Mouse (Mus musculus) frontal cortex, adult (tissue): ENCODE data around the gene Ppp1r9b.
"Not testable (repeated sequence)": the region's sequence is repeated elsewhere in the genome, so short reads cannot be mapped to it uniquely, and the experiment has no call there.

ENCODE experiments used
- ATAC-seq: cut with Nextera tagmentation; 2 replicates; pipeline ENCODE4 v1.9.2; 2017; ENCODE audit warnings: mild to moderate bottlenecking, moderate library complexity, mixed read lengths; ENCODE audit not compliant: low TSS enrichment

The Ppp1r9b gene

DNA sequence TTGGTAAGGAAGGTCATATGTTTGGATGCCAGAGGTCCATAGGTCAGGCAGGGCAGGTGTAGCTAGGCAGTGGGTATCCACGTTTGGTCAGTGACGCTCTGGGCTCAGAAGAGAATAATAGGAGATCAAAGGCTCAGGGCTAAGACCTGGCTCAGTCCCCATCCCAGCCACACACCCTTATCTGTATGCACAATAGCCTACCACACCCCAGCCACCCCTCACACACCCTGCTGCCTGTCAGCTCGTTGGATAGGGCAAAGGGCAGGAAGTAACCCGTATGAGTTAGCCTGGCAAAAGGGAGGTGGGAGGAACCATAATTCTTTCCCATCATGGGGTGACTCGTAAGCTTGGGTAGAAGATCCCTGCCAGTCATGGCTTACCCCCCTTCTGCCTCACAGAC is 6.8 kb downstream of the Ppp1r9b start:
- no peak for ATAC-seq

DNA sequence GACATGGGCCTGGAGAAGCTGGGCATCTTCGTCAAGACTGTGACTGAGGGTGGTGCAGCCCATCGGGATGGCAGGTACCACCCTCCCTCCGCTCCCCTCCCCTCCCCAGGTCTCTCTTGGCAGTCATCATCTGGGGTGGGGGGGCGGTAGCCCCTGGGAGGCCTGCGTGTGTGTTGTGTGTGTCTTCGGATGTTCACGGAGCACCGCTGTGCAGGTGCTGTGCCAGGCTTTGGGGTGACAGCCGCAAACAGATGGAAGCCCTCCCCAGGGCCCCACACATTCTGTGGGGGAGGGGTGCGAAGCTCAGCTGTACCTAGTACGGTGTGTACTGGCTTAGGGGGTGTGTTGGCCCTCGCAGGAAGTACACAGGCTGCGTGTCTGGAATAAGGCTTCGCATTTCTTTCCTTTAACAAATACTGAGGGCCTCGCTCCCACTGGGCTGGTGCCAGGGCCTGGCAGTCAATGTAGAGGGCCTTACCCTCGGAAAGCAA is 7.3 kb downstream of the Ppp1r9b start:
- ATAC-seq = peak; percentile 39

DNA sequence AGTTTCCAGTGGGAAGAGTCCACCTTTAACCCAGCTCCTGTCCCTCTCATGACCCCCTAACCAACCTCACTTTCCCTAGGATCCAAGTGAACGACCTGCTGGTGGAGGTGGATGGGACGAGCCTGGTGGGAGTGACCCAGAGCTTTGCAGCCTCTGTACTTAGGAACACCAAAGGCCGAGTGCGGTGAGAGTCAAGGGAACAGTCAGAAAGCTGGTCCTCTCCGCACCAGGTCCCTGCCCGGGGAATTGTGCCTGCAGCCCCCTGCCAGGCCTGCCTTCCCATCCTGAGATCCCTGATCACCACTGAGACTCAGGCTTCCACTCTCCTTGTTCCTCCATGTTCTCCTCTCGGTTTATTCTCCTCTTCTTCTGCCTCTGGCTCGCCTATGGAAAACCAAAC is 9.3 kb downstream of the Ppp1r9b start:
- ATAC-seq = no peak

DNA sequence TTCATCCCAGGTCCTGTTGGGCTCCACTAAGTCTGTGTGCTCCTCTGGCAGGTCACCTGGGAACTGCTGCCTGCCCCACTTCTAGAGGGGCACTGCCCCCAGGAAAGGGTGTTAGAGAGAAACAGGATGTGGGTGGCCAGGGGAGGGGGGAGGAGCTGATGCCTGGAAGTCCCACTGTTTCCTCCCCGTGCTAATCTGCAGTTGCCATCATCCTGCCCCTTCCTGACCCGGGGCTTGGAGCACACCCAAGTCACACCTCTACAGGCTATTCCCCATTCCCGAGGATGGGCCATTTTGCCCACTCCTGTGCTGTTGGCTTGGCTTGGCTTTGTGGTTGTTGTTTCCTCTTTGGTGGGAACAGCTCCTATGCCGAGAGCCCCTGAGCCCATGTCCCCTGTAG is 9.7 kb downstream of the Ppp1r9b start:
- ATAC-seq = no peak

DNA sequence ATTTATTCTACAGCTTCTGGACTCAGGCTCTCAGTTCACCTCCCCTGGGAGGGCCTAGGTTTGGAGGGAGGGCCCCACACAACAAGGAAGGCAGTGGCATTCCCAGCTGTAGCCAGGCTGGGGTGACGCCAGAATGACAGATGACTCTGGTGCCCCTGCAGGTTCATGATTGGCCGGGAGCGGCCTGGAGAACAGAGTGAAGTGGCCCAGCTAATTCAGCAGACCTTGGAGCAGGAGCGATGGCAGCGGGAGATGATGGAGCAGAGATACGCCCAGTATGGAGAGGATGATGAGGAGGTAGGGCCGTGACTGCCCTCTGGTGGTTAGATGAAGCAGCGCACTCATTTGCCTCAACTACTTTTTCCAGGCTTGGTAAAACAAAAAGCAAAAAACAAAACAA is 10.2 kb downstream of the Ppp1r9b start:
- ATAC-seq = no peak

DNA sequence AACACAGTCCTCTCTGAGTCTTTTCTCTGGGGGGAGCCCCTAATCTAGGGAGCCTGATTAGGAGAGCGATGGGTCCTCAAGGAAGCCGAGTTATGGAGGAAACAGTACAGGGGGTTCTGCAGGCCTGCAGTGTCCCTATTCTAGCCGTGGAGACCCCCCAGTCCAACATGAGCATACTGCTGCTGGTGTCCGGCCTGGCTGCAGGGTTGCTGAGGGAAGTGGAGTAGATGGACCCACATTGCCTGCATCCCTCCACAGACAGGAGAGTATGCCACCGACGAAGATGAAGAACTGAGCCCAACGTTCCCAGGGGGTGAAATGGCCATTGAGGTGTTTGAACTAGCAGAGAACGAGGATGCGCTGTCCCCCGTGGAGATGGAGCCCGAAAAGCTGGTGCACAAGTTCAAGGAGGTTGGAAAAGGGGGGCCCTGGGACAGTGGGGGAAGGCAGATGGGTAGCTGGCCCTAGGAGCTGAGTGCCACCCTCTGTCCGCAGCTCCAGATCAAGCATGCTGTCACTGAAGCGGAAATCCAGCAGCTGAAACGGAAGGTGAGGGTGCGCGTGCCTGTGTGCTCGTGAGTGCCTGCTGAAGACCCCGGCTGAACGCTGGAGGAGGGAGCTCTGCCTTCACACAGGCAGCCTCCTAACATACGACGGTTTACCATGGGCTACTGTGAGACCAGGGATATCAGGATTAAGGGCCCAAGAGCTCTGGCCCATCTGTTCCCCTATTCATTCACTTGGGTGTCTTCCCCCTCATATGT is 10.9 kb downstream of the Ppp1r9b start:
- ATAC-seq = no peak

DNA sequence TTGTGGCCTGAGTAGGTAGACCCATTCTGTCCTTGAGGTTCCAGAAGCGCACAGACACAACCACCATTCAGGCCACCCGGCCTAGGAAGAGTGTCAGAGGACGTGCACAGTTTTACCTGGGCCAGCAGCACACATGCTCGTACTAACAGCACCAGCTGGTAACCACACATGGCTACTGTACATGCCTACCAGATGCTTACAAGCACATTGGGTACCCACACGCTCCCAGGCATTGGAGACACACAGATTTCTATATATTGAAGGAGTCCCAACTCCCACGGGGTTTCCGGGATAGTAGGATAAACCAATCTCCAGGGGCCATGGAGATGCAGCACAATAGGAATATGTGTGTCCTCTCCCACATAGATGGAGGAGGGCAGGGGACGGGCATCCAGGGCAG is 11.9 kb downstream of the Ppp1r9b start:
- ATAC-seq = peak; percentile 4; the same call in 1 of the 2 replicates

DNA sequence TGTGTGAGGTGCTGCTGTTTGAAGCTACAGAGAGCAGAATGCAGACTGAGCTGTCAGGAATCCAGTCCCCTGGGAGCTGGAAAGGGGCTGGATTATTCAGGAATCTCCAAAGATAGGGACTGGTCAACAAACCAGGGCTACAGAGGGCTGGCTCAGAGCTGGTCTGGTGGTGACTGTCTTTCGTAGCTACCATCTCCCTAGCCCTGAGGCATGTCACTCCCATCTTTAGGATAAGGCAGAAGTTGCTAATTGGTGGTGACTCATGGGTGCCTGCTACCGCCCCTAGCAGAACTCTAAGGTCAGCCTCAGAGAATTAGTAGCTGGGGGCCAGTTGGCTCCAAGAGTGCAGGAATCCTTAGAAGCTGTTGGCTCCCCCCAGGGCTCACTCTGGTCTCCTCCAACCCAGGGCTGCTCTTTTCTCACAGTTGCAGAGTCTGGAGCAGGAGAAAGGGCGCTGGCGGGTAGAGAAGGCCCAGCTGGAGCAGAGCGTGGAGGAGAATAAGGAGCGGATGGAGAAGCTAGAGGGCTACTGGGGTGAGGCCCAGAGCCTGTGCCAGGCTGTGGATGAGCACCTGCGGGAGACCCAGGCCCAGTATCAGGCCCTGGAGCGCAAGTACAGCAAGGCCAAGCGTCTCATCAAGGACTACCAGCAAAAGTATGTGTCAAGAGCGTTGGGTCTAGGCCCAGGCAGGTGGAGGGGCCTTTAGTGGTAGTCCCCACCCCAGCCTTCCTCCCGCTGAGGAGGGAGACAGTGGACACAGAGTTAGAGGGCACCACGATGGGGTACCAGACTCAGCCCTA is 13.5 kb downstream of the Ppp1r9b start:
- ATAC-seq = no peak

DNA sequence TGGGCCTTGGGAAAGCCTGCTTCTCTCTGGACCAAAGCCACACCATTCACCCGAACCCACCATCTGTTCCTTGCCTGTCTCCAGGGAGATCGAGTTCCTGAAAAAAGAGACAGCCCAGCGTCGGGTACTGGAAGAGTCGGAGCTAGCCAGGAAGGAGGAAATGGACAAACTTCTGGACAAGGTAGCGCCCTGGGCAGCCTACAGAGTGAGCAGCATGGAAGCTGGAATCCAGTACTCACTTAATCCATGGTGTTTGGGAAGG is 14.0 kb downstream of the Ppp1r9b start:
- ATAC-seq = no peak

DNA sequence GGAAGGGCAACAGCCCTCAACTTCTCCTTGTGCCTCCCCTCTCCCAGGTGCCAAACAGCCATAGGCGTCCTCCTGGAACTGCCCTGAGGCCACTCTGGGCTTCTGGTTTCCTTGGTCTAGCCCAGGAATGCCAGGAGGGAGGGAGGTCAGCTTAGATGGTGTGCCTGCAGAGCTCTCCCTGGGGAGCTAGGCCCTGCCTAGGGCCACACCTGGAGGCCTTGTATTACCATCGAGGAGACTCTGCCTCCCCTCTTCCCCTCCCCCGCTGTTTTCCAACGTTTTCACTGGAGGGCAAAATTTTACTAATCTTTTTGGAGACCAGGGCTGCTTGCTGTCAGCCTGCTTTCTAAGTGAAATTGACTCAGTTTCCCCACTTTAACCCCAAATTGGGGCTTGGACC is 15.2 kb downstream of the Ppp1r9b start:
- no peak for ATAC-seq

DNA sequence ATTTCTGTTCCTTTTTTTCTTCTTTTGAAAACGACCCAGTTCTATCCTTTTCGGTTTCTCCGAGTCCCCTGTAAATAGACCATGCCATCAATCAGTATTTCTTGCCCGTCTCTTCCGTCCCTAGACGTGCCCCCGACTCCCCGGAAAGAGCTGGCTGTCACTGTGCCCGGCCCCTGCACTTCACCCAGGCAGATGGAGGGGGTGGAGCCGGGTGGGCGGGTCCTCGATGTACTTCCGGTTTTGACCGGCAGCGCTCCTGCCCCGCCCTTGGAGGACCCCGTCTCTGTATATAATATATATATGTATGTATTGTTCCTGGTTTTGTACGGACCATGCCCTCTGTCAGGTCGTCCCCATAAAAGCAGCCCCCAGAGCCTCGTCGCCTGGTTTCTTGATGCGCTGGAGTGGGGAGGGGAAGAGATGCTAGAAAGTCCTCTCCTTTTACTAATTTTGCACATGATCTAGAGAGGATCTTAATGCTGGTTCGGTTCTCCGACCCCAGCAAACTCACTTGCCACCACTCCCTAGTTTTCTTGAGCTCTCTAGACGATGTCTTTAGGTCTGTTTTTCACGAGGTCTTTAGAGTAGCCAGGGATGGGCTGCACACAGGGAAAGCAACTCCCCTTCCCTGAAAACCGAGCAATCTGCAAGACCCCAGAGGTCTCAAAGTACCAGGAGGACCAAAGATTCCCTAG is 15.8 kb downstream of the Ppp1r9b start:
- ATAC-seq = 0 out of 2 replicates have a peak, but pooled peaks have one; percentile 17

DNA sequence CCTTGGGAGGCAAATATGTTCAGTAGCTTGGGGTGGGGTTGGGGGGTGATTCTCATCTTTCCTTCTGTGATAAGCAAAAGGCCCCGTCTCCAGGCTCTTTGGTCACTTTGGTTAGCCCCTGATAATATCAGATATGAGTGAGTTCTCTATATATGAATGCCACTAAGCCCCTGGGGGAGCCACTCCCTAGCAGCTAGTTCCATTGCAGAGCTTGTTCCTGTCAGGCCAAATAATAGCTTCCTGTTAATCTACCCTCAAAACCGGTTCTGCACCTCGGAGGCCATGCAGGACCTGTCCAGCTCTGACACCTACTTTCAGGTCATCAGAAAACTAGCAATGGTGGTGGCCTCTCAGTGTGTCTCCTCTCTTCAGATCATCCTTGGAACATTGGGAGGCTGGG is 16.6 kb downstream of the Ppp1r9b start:
- ATAC-seq = no peak

DNA sequence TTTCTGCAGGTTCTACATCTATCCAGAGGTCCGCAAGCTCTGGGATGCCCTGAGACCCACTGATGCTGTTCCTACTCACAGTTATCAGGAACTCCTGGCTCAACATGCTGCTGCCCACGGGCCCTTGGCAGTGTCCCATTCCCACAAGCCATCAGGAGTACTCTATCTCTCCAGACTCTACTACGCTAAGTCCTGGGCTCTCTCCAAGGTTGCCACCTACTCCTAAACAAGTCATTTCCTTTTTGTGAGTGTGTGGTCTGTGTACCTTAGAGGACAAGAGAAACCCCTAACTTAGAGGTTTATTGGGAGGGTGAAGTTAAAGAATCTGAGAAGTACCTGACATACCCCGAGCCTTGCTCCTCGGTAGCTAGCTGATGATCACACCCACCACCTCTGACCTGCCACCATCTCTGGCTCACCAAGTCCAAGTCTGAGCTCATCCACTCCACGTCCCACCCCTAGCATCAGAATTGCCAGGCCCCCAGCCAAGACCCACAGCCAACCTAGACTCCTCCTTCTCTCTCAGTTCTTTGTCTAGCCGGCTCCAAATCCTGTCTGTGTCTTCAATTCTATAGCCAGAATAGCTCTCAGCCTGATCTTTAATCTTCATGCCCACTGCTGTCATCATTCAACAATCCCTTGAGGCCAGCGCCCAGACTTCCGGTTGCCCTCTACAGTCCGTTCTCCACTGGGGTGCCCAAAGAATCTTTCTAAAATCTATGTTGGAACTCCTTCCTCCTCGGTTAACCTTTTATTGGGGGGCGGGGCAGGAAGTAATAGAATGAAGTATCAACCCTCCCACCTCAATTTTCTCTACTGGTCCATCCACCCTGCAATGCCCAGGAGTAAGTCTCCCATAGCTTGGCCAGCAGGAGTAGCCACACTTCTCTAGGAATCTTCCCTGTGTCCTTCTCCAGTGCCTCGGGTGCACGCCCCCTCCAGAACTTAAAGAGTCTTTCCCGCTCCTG is 18.1 kb downstream of the Ppp1r9b start:
- ATAC-seq = no peak

DNA sequence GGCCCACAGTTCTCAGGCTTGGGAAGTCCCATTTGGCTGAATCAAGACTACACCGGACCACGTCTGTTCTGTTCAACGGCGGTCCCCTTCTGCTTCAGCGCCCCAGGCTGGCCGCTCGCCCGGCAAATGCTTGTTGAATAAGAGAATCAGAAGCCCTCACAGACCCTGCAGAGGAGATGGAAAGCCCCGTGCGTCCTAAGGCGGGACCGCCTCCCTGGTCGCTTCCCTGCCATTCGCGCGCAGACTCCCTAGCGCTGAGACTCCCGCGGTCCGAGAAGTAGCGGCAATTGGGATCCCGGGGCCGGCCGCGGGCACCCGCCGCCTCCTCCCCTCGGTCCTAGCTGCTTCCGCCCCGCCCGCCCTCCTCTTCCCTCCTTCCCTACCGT is 18.8 kb downstream of the Ppp1r9b start, which contains the start of gene Samd14:
Gene Samd14, plus strand, starts transcription at position 251 of the 386 bp plus-strand sequence.
- ATAC-seq = 0 out of 2 replicates have a peak, but pooled peaks have one; percentile 22

DNA sequence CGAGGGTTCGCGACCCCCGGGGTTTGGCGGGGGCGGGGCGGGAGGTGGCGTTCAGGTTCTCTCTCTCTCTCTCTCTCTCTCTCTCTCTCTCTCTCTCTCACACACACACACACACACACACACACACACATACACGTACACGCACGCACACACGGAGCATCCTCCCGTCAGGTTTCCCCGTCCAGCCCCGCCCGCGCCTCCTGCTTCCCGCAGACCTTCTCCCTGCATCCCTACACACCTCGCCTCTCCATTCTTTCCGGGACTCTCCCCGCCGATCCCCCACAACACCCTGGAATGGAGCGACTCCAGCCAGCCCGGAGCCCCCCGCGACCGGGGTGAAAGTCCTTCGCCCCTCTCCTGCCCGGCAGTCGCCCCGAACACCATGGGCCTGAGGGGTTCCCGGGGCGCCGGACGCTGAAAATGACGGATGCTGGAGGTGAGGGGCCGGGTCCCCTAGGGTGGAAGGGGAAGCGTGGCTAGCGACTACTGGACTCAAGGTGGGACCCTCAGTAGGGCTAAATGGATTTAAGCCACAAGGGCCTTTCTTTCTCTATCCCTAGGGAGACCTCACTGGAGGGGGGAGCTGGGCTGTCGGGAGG is 19.4 kb downstream of the Ppp1r9b start:
- 0 out of 2 replicates have a peak, but pooled peaks have one; percentile 24 for ATAC-seq

DNA sequence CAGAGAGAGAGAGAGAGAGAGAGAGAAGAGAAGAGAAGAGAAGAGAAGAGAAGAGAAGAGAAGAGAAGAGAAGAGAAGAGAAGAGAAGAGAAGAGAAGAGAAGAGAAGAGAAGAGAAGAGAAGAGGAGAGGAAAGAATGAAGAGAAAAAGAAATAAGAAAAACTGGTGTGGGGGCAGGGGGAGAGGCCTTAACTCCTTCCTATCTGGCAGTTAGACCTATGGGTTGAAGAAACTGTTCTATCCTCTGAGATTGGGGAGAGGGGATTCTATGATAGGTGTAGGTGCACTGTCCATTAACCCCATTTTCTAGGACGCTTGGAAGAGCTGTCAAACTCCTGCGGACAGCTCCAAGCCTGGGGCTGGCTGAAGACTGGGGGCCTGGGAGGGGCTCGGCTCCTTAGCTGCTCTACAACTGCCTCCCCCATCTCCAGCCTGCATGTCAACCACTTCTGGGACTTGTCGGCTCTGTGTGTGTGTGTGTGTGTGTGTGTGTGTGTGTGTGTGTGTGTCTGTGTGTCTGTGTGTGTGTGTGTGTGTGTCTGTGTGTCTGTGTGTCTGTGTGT is 20.1 kb downstream of the Ppp1r9b start:
- not testable (repeated sequence) for ATAC-seq

DNA sequence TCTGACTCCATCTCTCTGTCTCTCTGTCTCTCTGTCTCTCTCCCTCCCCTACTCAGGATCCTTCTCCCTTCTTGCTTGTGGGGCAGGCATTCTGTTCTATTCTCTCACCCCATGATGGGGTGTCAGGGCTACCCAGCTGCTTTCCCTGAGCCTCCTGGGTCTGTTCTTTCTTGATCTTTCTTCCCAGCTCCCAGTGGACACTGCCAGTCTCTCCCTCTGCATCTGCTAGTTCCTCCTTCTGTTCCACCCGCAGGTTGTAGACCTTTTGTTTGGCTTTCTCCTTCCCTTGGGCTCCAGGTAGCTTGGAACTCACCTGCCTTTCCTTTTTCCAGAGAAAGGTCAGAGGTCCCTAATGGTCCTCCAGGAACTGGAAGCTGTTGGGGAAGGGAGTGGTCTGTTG is 20.6 kb downstream of the Ppp1r9b start:
- ATAC-seq = no peak

DNA sequence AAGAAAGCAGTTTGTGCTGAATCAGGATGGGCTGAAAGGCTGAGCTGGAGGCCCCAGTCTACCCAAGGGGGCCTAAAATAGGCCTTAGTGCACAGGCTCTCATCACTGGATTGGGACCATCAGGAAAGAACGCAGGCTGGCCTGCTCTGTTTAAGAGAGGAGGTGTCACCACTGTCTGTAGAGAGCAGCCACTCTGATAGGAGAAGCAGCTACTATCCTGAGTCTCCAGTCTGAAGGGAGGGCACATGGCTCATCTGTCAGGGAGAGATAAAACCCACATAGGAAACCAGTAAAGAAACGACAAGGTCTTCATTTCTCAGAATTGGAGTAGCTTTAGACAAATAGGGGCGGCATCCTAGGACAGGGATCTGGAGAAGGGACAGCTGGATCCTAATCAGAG is 21.2 kb downstream of the Ppp1r9b start:
- ATAC-seq = no peak

DNA sequence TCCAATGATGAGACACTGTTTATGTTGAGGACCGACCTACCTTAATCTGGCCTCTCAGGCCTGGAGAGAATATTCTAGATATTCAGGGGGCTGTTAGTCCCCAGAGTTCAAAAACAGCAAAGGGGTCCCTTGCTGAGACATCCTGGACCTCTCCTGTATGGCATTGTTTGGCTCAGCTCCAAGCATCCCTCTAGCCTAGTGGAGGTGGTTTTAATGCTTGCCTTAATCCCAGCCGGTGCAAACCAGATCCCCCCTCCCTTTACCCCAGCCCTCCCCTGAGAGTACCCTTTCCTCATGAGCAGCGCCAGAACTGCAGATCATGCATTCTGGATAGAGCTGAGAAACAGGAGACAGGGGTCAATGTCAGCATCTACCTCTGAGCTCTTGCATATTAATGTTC is 21.7 kb downstream of the Ppp1r9b start:
- no peak for ATAC-seq

DNA sequence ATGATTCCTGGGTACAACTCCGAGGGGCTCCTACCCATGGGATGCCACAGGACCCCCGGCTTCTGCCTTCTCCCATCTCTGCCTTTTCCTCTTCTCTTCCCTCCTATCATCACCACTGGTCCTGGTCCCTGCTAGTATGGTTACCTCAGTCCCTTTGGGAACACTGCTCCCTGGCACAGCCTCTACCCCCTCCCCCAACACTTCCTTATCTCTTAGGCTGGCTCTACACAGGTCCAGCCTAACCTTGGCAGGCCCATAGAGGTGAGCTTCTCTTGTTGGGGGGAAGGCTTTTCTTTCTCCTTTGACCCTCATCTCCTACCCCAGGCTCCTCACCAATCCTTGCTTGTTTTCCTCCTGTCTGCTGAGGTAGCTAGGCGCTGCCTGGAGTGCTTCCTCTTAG is 24.6 kb downstream of the Ppp1r9b start:
- no peak for ATAC-seq
